Mouse (Mus musculus): ENCODE data around the gene Tuft1.
A peak's percentile ranks its signal among the peaks of the same experiment; 100 is the strongest.
"Not testable (repeated sequence)": the region's sequence is repeated elsewhere in the genome, so short reads cannot be mapped to it uniquely, and the experiment has no call there.

Gene Tuft1

DNA sequence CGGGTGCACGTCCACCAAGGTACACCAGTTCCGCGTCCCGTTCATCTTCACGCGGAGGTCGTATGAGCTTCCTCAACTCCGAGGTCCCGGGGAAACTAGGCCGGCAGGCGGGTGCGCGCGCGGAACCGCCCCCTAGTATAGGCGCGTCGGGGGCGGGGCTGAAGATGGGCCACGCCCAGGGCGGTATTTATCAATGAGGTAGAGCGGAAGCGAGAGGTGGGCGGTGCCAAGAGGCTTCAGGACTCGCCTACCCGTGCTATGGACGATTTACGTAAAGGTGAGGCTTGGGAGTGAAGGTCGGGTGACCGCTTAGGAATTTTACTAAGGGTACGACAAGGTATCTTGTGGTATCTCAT is at the start of gene Tuft1:
TSS of gene Tuft1 (minus strand) at position 133 of the 356 bp plus-strand sequence.
- DNase-seq (ENCODE audit: low spot score) = not testable (repeated sequence)

- DNase-seq (ENCODE audit: low spot score) = not testable (repeated sequence)
Measured at GRCm38 (mm10) chr3:94703364-94703763, 44.7 kb upstream of the Tuft1 start.

DNA sequence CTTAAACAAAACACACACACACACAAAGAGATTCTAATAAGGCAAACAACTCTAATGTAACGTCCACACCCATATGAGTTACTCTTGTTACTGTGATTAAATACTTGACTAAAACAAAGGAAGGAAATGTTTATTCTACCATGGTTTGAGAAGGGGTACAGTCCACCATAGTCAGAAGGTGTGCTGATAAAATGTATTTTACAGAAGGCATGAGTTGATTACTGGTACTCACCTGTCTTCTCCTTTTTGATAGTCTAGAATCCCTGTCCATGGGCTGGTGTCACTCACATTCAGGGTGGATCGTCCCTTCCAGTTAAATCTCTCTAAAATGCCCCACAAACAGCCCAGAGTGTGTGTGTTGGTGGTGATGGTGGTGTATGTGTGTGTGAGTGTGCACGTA is 44.2 kb upstream of the Tuft1 start:
- no peak for DNase-seq (ENCODE audit: low spot score)

- DNase-seq (ENCODE audit: low spot score) = not testable (repeated sequence)
Measured at GRCm38 (mm10) chr3:94702163-94702810, 43.6 kb upstream of the Tuft1 start.

DNA sequence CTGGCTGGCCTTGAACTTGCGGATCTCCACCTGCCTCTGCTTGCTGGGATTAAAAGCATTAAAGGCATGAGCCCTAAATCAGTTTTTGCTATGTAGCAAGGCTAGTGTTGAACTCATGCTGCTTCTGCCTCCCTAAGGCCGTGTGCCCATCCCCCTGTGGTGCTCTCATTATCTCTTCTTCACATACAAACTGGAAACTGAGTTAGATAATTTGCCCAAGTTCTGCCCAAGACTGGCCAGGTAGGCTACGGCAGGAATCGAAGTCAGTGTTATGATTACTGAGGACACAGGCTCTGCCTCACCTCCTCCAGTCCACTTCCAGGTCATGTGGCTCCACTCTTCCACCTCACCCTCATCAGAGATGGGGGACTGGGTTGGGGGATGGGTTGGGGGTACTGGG is 37.6 kb upstream of the Tuft1 start:
- DNase-seq (ENCODE audit: low spot score) = not testable (repeated sequence)

DNA sequence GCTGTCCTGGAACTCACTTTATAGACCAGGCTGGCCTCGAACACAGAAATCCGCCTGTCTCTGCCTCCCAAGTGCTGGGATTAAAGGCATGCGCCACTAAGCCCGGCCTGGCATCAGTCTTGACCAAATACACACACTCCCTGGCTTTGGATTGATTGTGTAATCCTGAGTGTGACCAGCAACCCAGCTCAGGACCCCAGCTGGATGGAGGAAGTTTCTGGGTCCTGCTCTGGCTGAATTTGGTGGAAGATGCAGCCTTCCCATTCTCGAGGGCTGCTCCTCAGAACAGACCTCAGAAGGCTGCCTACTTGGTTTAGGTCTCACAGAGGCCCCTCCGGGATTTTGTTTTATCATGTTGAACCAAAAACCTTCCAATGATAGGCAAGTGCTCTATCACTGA is 36.9 kb upstream of the Tuft1 start:
- DNase-seq (ENCODE audit: low spot score) = not testable (repeated sequence)

- DNase-seq (ENCODE audit: low spot score) = not testable (repeated sequence)
Measured at GRCm38 (mm10) chr3:94693874-94694273, 35.2 kb upstream of the Tuft1 start.

- no peak for DNase-seq (ENCODE audit: low spot score)
Measured at GRCm38 (mm10) chr3:94693329-94693825, 34.7 kb upstream of the Tuft1 start, which contains the start of gene Selenbp2. Gene Selenbp2 (plus strand): TSS chr3:94693556.

DNA sequence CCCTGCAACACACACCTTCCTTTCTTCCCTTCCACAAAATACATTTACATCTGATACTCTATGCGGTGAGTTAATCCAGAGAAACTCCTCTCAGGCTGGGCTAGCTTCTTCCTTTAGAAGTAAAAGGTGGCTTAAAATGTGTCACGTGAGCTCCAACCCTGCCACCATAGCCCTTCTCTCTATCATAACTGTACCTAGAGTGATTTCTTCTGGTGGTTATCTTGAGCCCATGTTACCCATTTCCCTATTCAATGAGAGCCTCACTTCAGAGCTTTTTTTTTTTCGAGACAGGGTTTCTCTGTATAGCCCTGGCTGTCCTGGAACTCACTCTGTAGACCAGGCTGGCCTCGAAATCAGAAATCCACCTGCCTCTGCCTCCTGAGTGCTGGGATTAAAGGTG is 33.0 kb upstream of the Tuft1 start:
- not testable (repeated sequence) for DNase-seq (ENCODE audit: low spot score)

DNA sequence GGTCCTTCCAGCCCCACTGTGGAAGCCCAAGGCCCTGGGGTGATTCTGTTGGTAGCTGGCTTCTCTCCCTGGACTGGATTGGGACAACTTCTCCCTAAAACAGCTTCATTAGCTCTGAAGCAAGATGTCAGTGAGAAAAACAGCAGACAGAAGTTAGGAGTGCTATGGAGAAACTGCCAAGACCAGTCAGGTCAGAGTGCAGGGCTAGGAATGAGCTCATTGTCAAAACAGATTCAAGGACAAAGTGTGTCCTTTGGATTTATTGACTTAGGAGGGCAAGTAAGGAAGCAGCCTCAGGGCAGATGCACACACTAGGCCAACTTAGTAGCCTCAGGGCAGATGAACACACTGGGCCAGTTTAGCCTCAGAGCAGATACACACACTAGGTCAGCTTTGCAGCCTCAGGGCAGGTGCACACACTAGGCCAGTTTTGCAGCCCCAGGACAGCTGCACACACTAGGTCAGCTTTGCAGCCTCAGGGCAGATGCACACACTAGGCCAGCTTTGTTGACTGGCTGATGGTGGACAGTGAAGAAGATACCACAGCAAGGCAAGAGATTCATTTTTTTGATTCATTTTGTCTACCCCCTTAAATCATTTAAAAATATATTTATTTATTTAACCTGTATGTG is 32.1 kb upstream of the Tuft1 start:
- DNase-seq (ENCODE audit: low spot score) = no peak

DNA sequence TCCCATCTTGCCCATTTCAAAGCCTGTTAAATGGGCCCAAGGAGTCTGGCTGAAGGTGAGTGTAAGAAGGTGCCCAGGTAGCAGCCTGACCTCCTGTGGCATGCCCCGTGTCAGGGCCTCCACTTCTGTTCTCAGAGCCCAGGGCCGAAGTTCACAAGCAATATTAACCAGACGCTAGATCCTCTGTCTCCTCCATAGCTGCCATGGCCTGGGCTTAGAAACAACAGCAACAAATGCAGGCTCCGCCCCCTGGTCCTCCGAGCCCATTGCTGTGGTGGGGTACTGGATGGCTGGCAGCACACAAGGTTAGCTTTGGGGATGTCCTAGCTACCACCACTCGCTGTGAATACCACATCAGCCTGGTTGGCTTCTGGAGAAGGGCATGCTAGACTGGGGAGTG is 31.5 kb upstream of the Tuft1 start:
- DNase-seq (ENCODE audit: low spot score) = not testable (repeated sequence)

GRCm38 (mm10) chr3:94689195-94689594 is 30.5 kb upstream of the Tuft1 start:
- DNase-seq (ENCODE audit: low spot score) = not testable (repeated sequence)

- not testable (repeated sequence) for DNase-seq (ENCODE audit: low spot score)
Measured at GRCm38 (mm10) chr3:94688698-94689097, 30.0 kb upstream of the Tuft1 start.

- not testable (repeated sequence) for DNase-seq (ENCODE audit: low spot score)
Measured at GRCm38 (mm10) chr3:94685989-94686772, 27.5 kb upstream of the Tuft1 start.

DNA sequence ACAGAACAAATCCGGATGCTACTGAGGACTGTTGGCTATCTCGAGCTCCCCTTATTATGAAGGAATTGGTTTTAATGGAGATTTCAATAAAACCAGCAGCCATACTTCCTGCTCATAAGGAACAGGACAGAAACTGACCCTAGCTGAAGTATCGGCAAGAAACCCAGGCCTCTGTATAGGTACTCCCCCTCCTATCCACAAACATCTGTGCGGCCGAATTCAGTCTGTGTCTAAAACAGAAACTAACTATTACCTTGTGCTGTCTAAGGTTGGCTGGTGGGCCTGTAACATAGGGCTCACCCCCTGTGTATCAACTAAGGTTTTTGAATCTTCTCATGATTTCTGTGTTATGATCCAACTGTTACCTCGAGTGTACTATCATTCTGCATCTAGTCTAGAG is 25.0 kb upstream of the Tuft1 start:
- no peak for DNase-seq (ENCODE audit: low spot score)

GRCm38 (mm10) chr3:94680783-94681182 is 22.1 kb upstream of the Tuft1 start:
- no peak for DNase-seq (ENCODE audit: low spot score)

- DNase-seq (ENCODE audit: low spot score) = not testable (repeated sequence)
Measured at GRCm38 (mm10) chr3:94680032-94680431, 21.4 kb upstream of the Tuft1 start.

GRCm38 (mm10) chr3:94679351-94679841 is 20.7 kb upstream of the Tuft1 start:
- DNase-seq (ENCODE audit: low spot score) = no peak

DNA sequence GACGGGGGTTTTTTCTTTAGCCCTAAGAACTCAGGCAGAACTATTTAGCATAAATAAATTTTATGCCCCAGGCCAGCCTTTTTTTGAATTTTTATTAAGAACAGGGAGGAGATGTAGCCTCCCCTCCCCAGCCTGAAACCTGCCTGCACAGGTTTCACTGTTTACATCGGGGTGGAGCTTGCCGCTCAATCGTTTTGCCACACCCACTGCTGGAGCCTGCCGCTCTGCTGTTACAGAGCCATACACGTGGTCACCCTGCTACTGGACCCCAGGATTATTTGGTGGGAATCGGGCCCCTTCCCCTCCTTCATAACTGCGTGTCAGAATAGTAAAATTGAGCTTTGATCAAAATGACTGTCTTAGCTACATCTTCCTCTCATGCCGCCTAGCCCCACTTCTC is 16.4 kb upstream of the Tuft1 start:
- not testable (repeated sequence) for DNase-seq (ENCODE audit: low spot score)

DNA sequence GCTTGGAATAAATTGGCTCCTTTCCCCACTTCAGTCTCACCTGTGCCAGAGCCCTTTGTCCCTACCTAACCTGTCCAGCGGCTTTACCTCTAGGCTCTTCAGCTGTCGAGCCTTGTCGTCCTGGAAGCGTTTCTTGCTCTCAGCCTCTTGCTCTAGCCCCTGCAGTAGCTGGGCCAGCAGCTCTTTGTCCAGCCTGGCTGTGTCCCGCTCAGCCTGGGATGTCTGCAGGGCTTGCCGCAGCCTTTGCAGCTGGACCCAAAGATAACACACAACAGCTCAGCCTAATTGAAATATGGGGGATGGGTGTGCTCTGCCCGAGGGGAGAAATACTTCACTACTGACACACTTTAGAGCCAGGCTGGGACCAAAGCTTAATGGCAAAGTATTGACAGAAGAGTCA is 7.2 kb upstream of the Tuft1 start:
- peak; percentile 30 for DNase-seq (ENCODE audit: low spot score)

DNA sequence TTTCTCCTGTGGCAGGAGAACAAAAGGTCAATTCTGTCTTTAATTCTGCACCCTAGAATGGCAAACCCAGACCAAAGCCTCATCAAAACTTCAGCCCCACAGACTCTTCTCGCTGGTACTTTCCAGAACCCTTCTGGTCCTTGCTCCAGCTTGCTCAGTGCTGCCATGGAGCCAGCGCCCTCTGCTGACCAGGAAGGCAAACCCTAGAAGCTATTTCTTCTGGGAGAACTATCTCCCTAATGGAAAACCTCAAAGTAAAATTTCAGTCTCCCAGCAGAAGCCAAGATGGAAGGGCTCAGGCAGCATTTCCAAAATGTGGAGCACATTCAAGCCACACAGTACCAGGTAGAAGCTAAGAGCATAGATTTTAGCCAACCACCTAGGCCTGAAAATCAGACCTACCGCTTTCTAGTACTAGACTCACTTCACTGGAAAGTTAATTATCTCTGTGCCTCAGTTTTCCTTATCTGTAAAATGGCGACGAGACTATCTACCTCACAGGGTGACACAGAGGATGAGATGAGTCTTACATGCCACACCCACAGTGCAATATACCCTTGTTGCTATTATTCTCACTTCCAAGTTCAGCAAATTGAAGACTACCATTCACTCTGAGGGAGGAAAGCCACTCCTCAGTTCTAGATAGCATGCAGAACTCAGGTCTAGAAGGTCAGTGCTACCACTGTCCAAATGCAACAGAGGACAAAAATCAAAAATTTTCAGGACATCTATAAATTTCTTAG is 6.6 kb upstream of the Tuft1 start:
- DNase-seq (ENCODE audit: low spot score) = not testable (repeated sequence)

DNA sequence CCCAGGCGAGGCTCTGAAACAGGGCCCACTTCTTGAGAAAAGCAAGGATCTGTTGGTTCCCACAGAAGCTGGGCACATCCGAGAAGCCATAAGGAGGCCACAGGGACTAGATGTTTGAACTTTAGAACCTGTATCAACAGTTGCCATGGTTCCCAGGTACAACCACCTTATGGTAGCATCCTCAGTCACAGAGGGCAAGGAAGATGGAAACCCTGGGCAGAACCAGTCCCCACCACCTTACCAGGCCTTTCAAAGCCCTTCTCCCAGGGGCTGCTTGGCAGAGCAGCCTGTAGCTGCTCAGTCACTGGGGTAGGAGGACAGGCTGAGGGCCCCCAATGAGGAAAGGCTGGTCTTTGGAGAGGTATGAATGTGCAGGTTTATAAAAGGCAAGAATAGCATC is 2.2 kb upstream of the Tuft1 start:
- not testable (repeated sequence) for DNase-seq (ENCODE audit: low spot score)
